Comparison of ENCODE assay signal across 12 mouse cellular contexts in genomic region chr10:25381951-25382350, GRCm38 (mm10). TPM values are rescaled to one million over a fixed set of nuclear protein-coding genes. Genes with fewer than 3 reads are reported as not detected.
DNase-seq lines count a peak whose midpoint lies in the region; ATAC-seq lines count a peak whose summit lies in the region.
"Had no signal": no experiment of that assay in that cellular context is flagged by ENCODE, and none has a peak within 500 bp of the region (broad histone marks: within the 10 kb centered on the region; RNA-seq: fewer than 3 reads in every experiment).

No protein-coding gene starts in this region.

- H3K36me3 ChIP-seq in embryonic facial prominence, embryonic 14.5 days (ENCODE audit: control insufficient read depth, insufficient read depth, low read length) = peaks cover 21% of the 10 kb centered on the region
- H3K36me3 ChIP-seq in liver, embryonic 16.5 days (ENCODE audit: control insufficient read depth, insufficient read depth) = 0 out of 2 replicates have a peak, but pooled peaks cover 2% of the 10 kb centered on the region

- H3K27me3 ChIP-seq in embryonic facial prominence, embryonic 14.5 days (replicated peaks; ENCODE audit: control insufficient read depth, insufficient read depth, low read length) = no peaks in the 10 kb centered on the region
- no peaks in the 10 kb centered on the region for H3K27me3 ChIP-seq in liver, embryonic 16.5 days (ENCODE audit: control insufficient read depth, insufficient read depth, low read depth, low read length)
- H3K27me3 ChIP-seq: megakaryocyte, embryonic 14.5 days had no signal

- peaks cover 14% of the 10 kb centered on the region for H3K4me1 ChIP-seq in brown adipose tissue, adult 24 weeks (ENCODE audit: control insufficient read depth, insufficient read depth, insufficient read length, low read length)
- H3K4me1 ChIP-seq in embryonic facial prominence, embryonic 14.5 days (ENCODE audit: control insufficient read depth, insufficient read depth, low read length) = peaks cover 33% of the 10 kb centered on the region
- no peaks in the 10 kb centered on the region for H3K4me1 ChIP-seq in liver, embryonic 16.5 days (ENCODE audit: control insufficient read depth, low read depth, low read length)

- peak; percentile 40 for DNase-seq in kidney, postnatal 10 days
- no peak for DNase-seq in kidney, postnatal 14 days
- peak; percentile 77 for DNase-seq in embryonic facial prominence, embryonic 14.5 days (ENCODE audit: low spot score)
- DNase-seq in left cerebral cortex, postnatal 25 days (ENCODE audit: low spot score in 2 of 2) = no peak
- DNase-seq: cerebellum, postnatal 10 days; forebrain, postnatal 0 days; spleen, adult 18-20 months; thymus, postnatal 36 days had no signal

- no peak overlapping the region for H3K9ac ChIP-seq in embryonic facial prominence, embryonic 14.5 days (ENCODE audit: low read depth, low read length)
- no peak overlapping the region for H3K9ac ChIP-seq in liver, embryonic 16.5 days (ENCODE audit: low read depth, low read length)
- H3K9ac ChIP-seq: forebrain, postnatal 0 days had no signal

- WGBS in embryonic facial prominence, embryonic 14.5 days = 32% methylated on average over 10 of the region's 10 CpGs
- WGBS in liver, embryonic 16.5 days (ENCODE audit: insufficient replicate concordance) = 48% methylated on average over 10 of the region's 10 CpGs

- H3K4me3 ChIP-seq in brown adipose tissue, adult 24 weeks (ENCODE audit: insufficient read depth, low read depth, low read length) = no peak overlapping the region
- no peak overlapping the region for H3K4me3 ChIP-seq in embryonic facial prominence, embryonic 14.5 days (ENCODE audit: low read depth, low read length)
- H3K4me3 ChIP-seq in liver, embryonic 16.5 days (ENCODE audit: low read depth, low read length) = no peak overlapping the region
- H3K4me3 ChIP-seq: megakaryocyte, embryonic 14.5 days had no signal

- 0 out of 2 replicates have a peak, but pooled peaks have one; percentile 37 for ATAC-seq in embryonic facial prominence, embryonic 14.5 days (ENCODE audit: low read depth)
- ATAC-seq in liver, embryonic 16.5 days (ENCODE audit: low read depth) = peak; percentile 73
- ATAC-seq in activated CD4-positive, CD25-positive, alpha-beta regulatory T cell, adult 4 months = no peak
- ATAC-seq: forebrain, postnatal 0 days had no signal

- peak overlapping the region; percentile 34; the same call in 1 of the 2 replicates for H3K27ac ChIP-seq in brown adipose tissue, adult 24 weeks (replicated peaks; ENCODE audit: low read depth, low read length)
- H3K27ac ChIP-seq in embryonic facial prominence, embryonic 14.5 days (replicated peaks; ENCODE audit: low read depth, low read length) = peak overlapping the region; percentile 68; the same call in 1 of the 2 replicates
- H3K27ac ChIP-seq in liver, embryonic 16.5 days (ENCODE audit: low read length) = no peak overlapping the region

- H3K9me3 ChIP-seq in embryonic facial prominence, embryonic 14.5 days (ENCODE audit: control insufficient read depth, low read length) = no peaks in the 10 kb centered on the region
- H3K9me3 ChIP-seq in liver, embryonic 16.5 days (replicated peaks; ENCODE audit: control insufficient read depth, low read length) = no peaks in the 10 kb centered on the region
- H3K9me3 ChIP-seq: megakaryocyte, embryonic 14.5 days had no signal

- intact Hi-C loops in left cerebral cortex, postnatal 25 days (cut with DNase I) = no loop called here

- H3K4me2 ChIP-seq in embryonic facial prominence, embryonic 14.5 days (ENCODE audit: low read depth, low read length) = peak overlapping the region; percentile 38
- H3K4me2 ChIP-seq in liver, embryonic 16.5 days (ENCODE audit: low read depth, low read length) = no peak overlapping the region

RNA-seq across cellular contexts. Expression of gene Epb41l2, which starts 22.4 kb away (rescaled TPM):
- polyA plus RNA-seq in brown adipose tissue, adult 24 weeks (2012; ENCODE audit: insufficient read depth, insufficient read length, missing spikeins) = 148 and 170 TPM in 2 replicates
- 86.7 and 90.3 TPM in 2 replicates for polyA plus RNA-seq in embryonic facial prominence, embryonic 14.5 days (2014; fragmentation: Nextera tagmentation; extraction: Ambion mirVana)
- polyA plus RNA-seq in liver, embryonic 16.5 days (2015; fragmentation: Nextera tagmentation; extraction: Ambion mirVana) = 10.9 and 11.9 TPM in 2 replicates
- 10 to 100 TPM; 14.6 to 15.4 TPM for polyA plus RNA-seq in activated CD4-positive, CD25-positive, alpha-beta regulatory T cell, adult 4 months (2017; shearing (Covaris generic))
- 100 to 1,000 TPM; 132 to 159 TPM for total RNA-seq in left cerebral cortex, postnatal 25 days (2021)

Comparison
In these comparisons a context has a peak if more than half of its experiments do, and no peak if none do; other contexts are left out.
1. DNase-seq: peak in kidney, postnatal 10 days (single experiment) and embryonic facial prominence, embryonic 14.5 days (single experiment); none in kidney, postnatal 14 days (single experiment) and left cerebral cortex, postnatal 25 days (0 of 2).